ENCODE assay signal across 8 mouse cellular contexts in the genomic region with DNA sequence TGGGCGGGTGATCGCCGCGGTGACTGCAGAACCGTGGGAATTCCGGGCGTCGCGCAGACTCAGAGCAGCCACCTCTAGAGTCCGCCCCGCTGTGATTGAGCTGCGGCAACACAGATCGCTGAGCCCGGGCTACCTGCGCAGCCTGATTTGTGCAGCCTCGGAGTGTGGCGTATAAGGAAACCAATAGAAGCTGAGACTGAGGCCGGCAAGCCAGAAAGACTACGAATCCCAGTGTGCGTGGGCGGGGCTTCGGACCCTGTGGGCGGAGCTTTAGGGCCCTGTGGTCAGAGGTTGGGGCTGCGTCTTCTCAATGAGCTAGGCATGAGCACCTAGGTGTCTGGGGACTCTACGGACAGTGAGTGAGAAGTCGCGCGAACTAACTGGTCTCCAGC. TPM values are rescaled to one million over a fixed set of nuclear protein-coding genes. Genes with fewer than 3 reads are reported as not detected.
A peak's percentile ranks its signal among the peaks of the same experiment; 100 is the strongest.
DNase-seq lines count a peak whose midpoint lies in the region; ATAC-seq lines count a peak whose summit lies in the region.

TSS of gene Lgmn (minus strand) at position 182 of the 392 bp plus-strand sequence.

- DNase-seq in adipocyte (ENCODE audit: low spot score) = peak; percentile 97
- DNase-seq in embryo, embryonic 10 days (ENCODE audit: low spot score) = peak; percentile 98
- peak; percentile 98 for DNase-seq in gastrocnemius, postnatal 14 days
- peak; percentile 98 to 99 for DNase-seq in left cerebral cortex, postnatal 10 days (ENCODE audit: extremely low spot score in 1 of 2, low spot score in 2 of 2)
- peak; percentile 98 for DNase-seq in right cerebral cortex, postnatal 25 days
- peak; percentile 94 to 97 for DNase-seq in urinary bladder, postnatal 4 days (ENCODE audit: low spot score in 2 of 2)

- ATAC-seq in inflammation-experienced regulatory T-cells, adult 6 months = peak; percentile 100
- peak; percentile 98 for ATAC-seq in megakaryocyte-erythroid progenitor cell, adult 5-6 weeks (replicated peaks; ENCODE audit: low FRiP score, low TSS enrichment, poor library complexity, severe bottlenecking)

- intact Hi-C loops in gastrocnemius, postnatal 14 days (cut with DNase I; ENCODE audit: low total_unique reads) = no loop called here
- intact Hi-C loops in left cerebral cortex, postnatal 10 days (cut with DNase I) = no loop called here

RNA-seq across cellular contexts. Expression of gene Lgmn, which starts in this region (rescaled TPM):
- total RNA-seq in gastrocnemius, postnatal 14 days (2021) = 10 to 100 TPM; 51.2 to 64.3 TPM
- 10 to 100 TPM; 14.6 to 15.5 (median 15.4) TPM for polyA plus RNA-seq in inflammation-experienced regulatory T-cells, adult 6 months (2017; shearing (Covaris generic))
- total RNA-seq in left cerebral cortex, postnatal 10 days (2021) = 100 to 1,000 TPM; 118 to 124 TPM
- not detected in 2 replicates for total RNA-seq in megakaryocyte-erythroid progenitor cell, adult 5-6 weeks (2014; fragmentation: Nextera tagmentation)
- total RNA-seq in megakaryocyte-erythroid progenitor cell, adult 5-6 weeks (2017) = 0.14 and 0.38 TPM in 2 replicates

Comparison
In these comparisons a context has a peak if more than half of its experiments do, and no peak if none do; other contexts are left out.
1. Peak in every context shown above with its lines: DNase-seq and ATAC-seq.
2. RNA of gene Lgmn (total RNA-seq): 118 to 124 TPM in left cerebral cortex, postnatal 10 days and 51.2 to 64.3 TPM in gastrocnemius, postnatal 14 days; 0.14 to 0.38 TPM in megakaryocyte-erythroid progenitor cell, adult 5-6 weeks; every median in the first group is over 10 times any median in the second.
3. Peak in ATAC-seq in megakaryocyte-erythroid progenitor cell, adult 5-6 weeks; RNA of the gene not detected or under 1 TPM.